Mouse (Mus musculus): ENCODE data around the gene Slc22a22. TPM values are rescaled to one million over a fixed set of nuclear protein-coding genes. Genes with fewer than 3 reads are reported as not detected.
A peak's percentile ranks its signal among the peaks of the same experiment; 100 is the strongest.

Slc22a22 gene
- 7.9 and 8.9 TPM in 2 replicates for polyA plus RNA-seq (2015; fragmentation: Nextera tagmentation; extraction: Ambion mirVana)

- H3K9ac ChIP-seq (ENCODE audit: low read depth, low read length) = no peak within 1 kb of the TSS
- H3K9me3 ChIP-seq (replicated peaks; ENCODE audit: low read length) = no peaks in the 10 kb centered on the region
- no peak for TF ChIP-seq CTCF (IDR thresholded peaks at IDR 0.05; ENCODE audit: low read depth)
- H3K27me3 ChIP-seq (ENCODE audit: insufficient read depth, low read length) = no peaks in the 10 kb centered on the region
- DNase-seq (ENCODE audit: low spot score) = no peak
- no peak for ATAC-seq (replicated peaks; ENCODE audit: low FRiP score, low read depth)
- H3K36me3 ChIP-seq (ENCODE audit: insufficient read depth, low read length) = no peaks in the 10 kb centered on the region
- H3K27ac ChIP-seq = no peak within 1 kb of the TSS
- H3K4me3 ChIP-seq (replicated peaks; ENCODE audit: low read depth, low read length) = no peak within 1 kb of the TSS
- no peaks in the 10 kb centered on the region for H3K4me1 ChIP-seq (replicated peaks; ENCODE audit: insufficient read depth, low read length)
- 72% methylated on average over 2 of the region's 2 CpGs for WGBS
- no peak within 1 kb of the TSS for H3K4me2 ChIP-seq (ENCODE audit: low read length)
These were observed at the start of gene Slc22a22 for GRCm38 (mm10) chr15:57477525-57477924. Gene Slc22a22 (minus strand): TSS chr15:57477625.

GRCm38 (mm10) chr15:57523510-57524298 lies 46.3 kb upstream of the Slc22a22 start:
- no peaks in the 10 kb centered on the region for H3K27me3 ChIP-seq (ENCODE audit: insufficient read depth, low read length)
- ATAC-seq (replicated peaks; ENCODE audit: low FRiP score, low read depth) = no peak
- no peak for DNase-seq (ENCODE audit: low spot score)
- 58% methylated on average over 10 of the region's 10 CpGs for WGBS
- no peak for TF ChIP-seq CTCF (IDR thresholded peaks at IDR 0.05; ENCODE audit: low read depth)
- H3K9me3 ChIP-seq (replicated peaks; ENCODE audit: low read length) = no peaks in the 10 kb centered on the region
- no peaks in the 10 kb centered on the region for H3K36me3 ChIP-seq (ENCODE audit: insufficient read depth, low read length)
- no peak overlapping the region for H3K9ac ChIP-seq (ENCODE audit: low read depth, low read length)
- no peak overlapping the region for H3K4me2 ChIP-seq (ENCODE audit: low read length)
- no peaks in the 10 kb centered on the region for H3K4me1 ChIP-seq (replicated peaks; ENCODE audit: insufficient read depth, low read length)
- H3K4me3 ChIP-seq (replicated peaks; ENCODE audit: low read depth, low read length) = no peak overlapping the region
- no peak overlapping the region for H3K27ac ChIP-seq

- Histone ChIP-seq H3K9ac (ENCODE audit: low read depth, low read length) (no peak overlapping the region), H3K4me2 (ENCODE audit: low read length) (no peak overlapping the region), H3K36me3 (ENCODE audit: insufficient read depth, low read length) (no peaks in the 10 kb centered on the region), H3K9me3 (replicated peaks; ENCODE audit: low read length) (no peaks in the 10 kb centered on the region), H3K4me3 (replicated peaks; ENCODE audit: low read depth, low read length) (no peak overlapping the region), H3K4me1 (replicated peaks; ENCODE audit: insufficient read depth, low read length) (no peaks in the 10 kb centered on the region), H3K27me3 (ENCODE audit: insufficient read depth, low read length) (no peaks in the 10 kb centered on the region), H3K27ac (no peak overlapping the region)
- no peak for DNase-seq (ENCODE audit: low spot score)
- 57% methylated on average over 1 of the region's 1 CpGs for WGBS
- no peak for TF ChIP-seq CTCF (IDR thresholded peaks at IDR 0.05; ENCODE audit: low read depth)
- ATAC-seq (replicated peaks; ENCODE audit: low FRiP score, low read depth) = peak; percentile 68; the same call in 1 of the 2 replicates
These were observed 44.7 kb upstream of the Slc22a22 start for GRCm38 (mm10) chr15:57522160-57522559.

- H3K27ac ChIP-seq = no peak overlapping the region
These were observed 32.1 kb upstream of the Slc22a22 start for GRCm38 (mm10) chr15:57509185-57510172.

GRCm38 (mm10) chr15:57508242-57509184 lies 31.1 kb upstream of the Slc22a22 start:
- 0 out of 2 replicates have a peak, but pooled peaks cover 8% of the 10 kb centered on the region for H3K4me1 ChIP-seq (replicated peaks; ENCODE audit: insufficient read depth, low read length)
- no peak overlapping the region for H3K4me3 ChIP-seq (replicated peaks; ENCODE audit: low read depth, low read length)
- H3K9me3 ChIP-seq (replicated peaks; ENCODE audit: low read length) = no peaks in the 10 kb centered on the region
- H3K27ac ChIP-seq = no peak overlapping the region
- TF ChIP-seq CTCF (IDR thresholded peaks at IDR 0.05; ENCODE audit: low read depth) = peak; percentile 93
- no peak overlapping the region for H3K4me2 ChIP-seq (ENCODE audit: low read length)
- WGBS = 49% methylated on average over 11 of the region's 11 CpGs
- no peaks in the 10 kb centered on the region for H3K36me3 ChIP-seq (ENCODE audit: insufficient read depth, low read length)
- DNase-seq (ENCODE audit: low spot score) = peak; percentile 90
- H3K27me3 ChIP-seq (ENCODE audit: insufficient read depth, low read length) = no peaks in the 10 kb centered on the region
- H3K9ac ChIP-seq (ENCODE audit: low read depth, low read length) = no peak overlapping the region
- peak; percentile 77 for ATAC-seq (replicated peaks; ENCODE audit: low FRiP score, low read depth)

More at GRCm38 (mm10) chr15:57509185-57510172, 32.1 kb upstream of the Slc22a22 start:
- H3K27me3 ChIP-seq (ENCODE audit: insufficient read depth, low read length) = no peaks in the 10 kb centered on the region
- H3K4me2 ChIP-seq (ENCODE audit: low read length) = no peak overlapping the region
- no peak overlapping the region for H3K9ac ChIP-seq (ENCODE audit: low read depth, low read length)
- no peaks in the 10 kb centered on the region for H3K9me3 ChIP-seq (replicated peaks; ENCODE audit: low read length)
- no peak for TF ChIP-seq CTCF (IDR thresholded peaks at IDR 0.05; ENCODE audit: low read depth)
- H3K4me3 ChIP-seq (replicated peaks; ENCODE audit: low read depth, low read length) = no peak overlapping the region
- ATAC-seq (replicated peaks; ENCODE audit: low FRiP score, low read depth) (peak; percentile 62), DNase-seq (ENCODE audit: low spot score) (peak; percentile 35)
- 0 out of 2 replicates have a peak, but pooled peaks cover 8% of the 10 kb centered on the region for H3K4me1 ChIP-seq (replicated peaks; ENCODE audit: insufficient read depth, low read length)
- H3K36me3 ChIP-seq (ENCODE audit: insufficient read depth, low read length) = no peaks in the 10 kb centered on the region
- WGBS = 23% methylated on average over 21 of the region's 21 CpGs
